Mouse (Mus musculus) midbrain, embryonic 14.5 days (tissue): Measurements from ENCODE around the gene Gm12166. TPM values are rescaled to one million over a fixed set of nuclear protein-coding genes. Genes with fewer than 3 reads are reported as not detected.

Experiments used
- ATAC-seq: fragments of 200-750 bp; cut with Nextera tagmentation; 2 replicates; pipeline ENCODE4 v1.8.0; 2017; ENCODE audit warnings: moderate number of reproducible peaks, moderate library complexity; ENCODE audit not compliant: low FRiP score, low TSS enrichment
- DNase-seq: peaks from one replicate; pipeline ENCODE4 v3.0.0-alpha.2; 2015
- H3K27ac ChIP-seq: fragments of 300-500 bp; sonication (generic); replicated peaks from 2 replicates; pipeline ENCODE4 v1.5.1; 2014; ENCODE audit warnings: mild to moderate bottlenecking, low read depth, low read length, moderate library complexity
- H3K27me3 ChIP-seq: fragments of 300-500 bp; sonication (generic); 2 replicates; pipeline ENCODE4 v1.6.1; 2014; ENCODE audit warnings: low read length, control low read depth, mixed read lengths; ENCODE audit not compliant: control insufficient read depth, insufficient read depth
- H3K36me3 ChIP-seq: fragments of 300-500 bp; sonication (generic); 2 replicates; pipeline ENCODE4 v1.6.1; 2014; ENCODE audit warnings: low read length, control low read depth; ENCODE audit not compliant: control insufficient read depth, insufficient read depth
- H3K4me1 ChIP-seq: fragments of 300-500 bp; sonication (generic); 2 replicates; pipeline ENCODE4 v1.6.1; 2014; ENCODE audit warnings: mild to moderate bottlenecking, antibody characterized with exemption, low read length, control low read depth; ENCODE audit not compliant: control insufficient read depth, insufficient read depth
- H3K4me2 ChIP-seq: fragments of 300-500 bp; sonication (generic); 2 replicates; pipeline ENCODE4 v1.6.1; 2014; ENCODE audit warnings: mild to moderate bottlenecking, low read length, moderate library complexity
- H3K4me3 ChIP-seq: fragments of 300-500 bp; sonication (generic); replicated peaks from 2 replicates; pipeline ENCODE4 v1.5.1; 2014; ENCODE audit warnings: low read depth, low read length
- H3K9ac ChIP-seq: fragments of 300-500 bp; sonication (generic); replicated peaks from 2 replicates; pipeline ENCODE4 v1.6.1; 2014; ENCODE audit warnings: mild to moderate bottlenecking, low read length, moderate library complexity
- H3K9me3 ChIP-seq: fragments of 300-500 bp; sonication (generic); 2 replicates; pipeline ENCODE4 v1.6.1; 2016; ENCODE audit warnings: low read length, control low read depth, mixed read lengths; ENCODE audit not compliant: control insufficient read depth
- WGBS: fragments of 180-500 bp; shearing (Covaris S2); extraction: QIAGEN DNeasy Blood & Tissue Kit; methylation state at CpG from one replicate; pipeline ENCODE4 v1.1.7; 2014; 5-methylcytosine and 5-hydroxymethylcytosine counted together
- polyA plus RNA-seq: library from polyadenylated mRNA; unstranded; fragments of >200 nt; fragmentation: Nextera tagmentation; extraction: Ambion mirVana; gene quantifications from 2 replicates; pipeline ENCODE4 v1.2.1, GENCODE M21; 2014

Gene Gm12166
- polyA plus RNA-seq, 1 experiment from 2014 or later: 6.0 TPM

- H3K27ac ChIP-seq: peak overlapping the region; percentile 26; the same call in 1 of the 2 replicates
- no peaks in the 10 kb centered on the region for H3K27me3 ChIP-seq
- no peak for ATAC-seq
- DNase-seq: peak; percentile 42
- no peak overlapping the region for H3K9ac ChIP-seq
- no peaks in the 10 kb centered on the region for H3K9me3 ChIP-seq
- H3K4me1 ChIP-seq: peaks cover 11% of the 10 kb centered on the region; the same call in 1 of the 2 replicates
- H3K36me3 ChIP-seq: peaks cover 17% of the 10 kb centered on the region; the same call in 1 of the 2 replicates
- H3K4me3 ChIP-seq: no peak overlapping the region
- H3K4me2 ChIP-seq: 0 out of 2 replicates have a peak overlapping the region, but pooled peaks have one; percentile 4
- WGBS: 22% methylated on average over 17 of the region's 17 CpGs
Measured at GRCm38 (mm10) chr11:46069408-46070003, 17.4 kb upstream of the Gm12166 start.

- no peak overlapping the region for H3K4me3 ChIP-seq
- no peak overlapping the region for H3K9ac ChIP-seq
- 39% methylated on average over 12 of the region's 12 CpGs for WGBS
- no peak overlapping the region for H3K4me2 ChIP-seq
- no peak for DNase-seq
- H3K36me3 ChIP-seq: peaks cover 17% of the 10 kb centered on the region; the same call in 1 of the 2 replicates
- peak overlapping the region; percentile 3; the same call in 1 of the 2 replicates for H3K27ac ChIP-seq
- no peaks in the 10 kb centered on the region for H3K27me3 ChIP-seq
- H3K4me1 ChIP-seq: peaks cover 11% of the 10 kb centered on the region; the same call in 1 of the 2 replicates
- ATAC-seq: no peak
- no peaks in the 10 kb centered on the region for H3K9me3 ChIP-seq
Measured at GRCm38 (mm10) chr11:46068756-46069407, 16.8 kb upstream of the Gm12166 start.

DNA sequence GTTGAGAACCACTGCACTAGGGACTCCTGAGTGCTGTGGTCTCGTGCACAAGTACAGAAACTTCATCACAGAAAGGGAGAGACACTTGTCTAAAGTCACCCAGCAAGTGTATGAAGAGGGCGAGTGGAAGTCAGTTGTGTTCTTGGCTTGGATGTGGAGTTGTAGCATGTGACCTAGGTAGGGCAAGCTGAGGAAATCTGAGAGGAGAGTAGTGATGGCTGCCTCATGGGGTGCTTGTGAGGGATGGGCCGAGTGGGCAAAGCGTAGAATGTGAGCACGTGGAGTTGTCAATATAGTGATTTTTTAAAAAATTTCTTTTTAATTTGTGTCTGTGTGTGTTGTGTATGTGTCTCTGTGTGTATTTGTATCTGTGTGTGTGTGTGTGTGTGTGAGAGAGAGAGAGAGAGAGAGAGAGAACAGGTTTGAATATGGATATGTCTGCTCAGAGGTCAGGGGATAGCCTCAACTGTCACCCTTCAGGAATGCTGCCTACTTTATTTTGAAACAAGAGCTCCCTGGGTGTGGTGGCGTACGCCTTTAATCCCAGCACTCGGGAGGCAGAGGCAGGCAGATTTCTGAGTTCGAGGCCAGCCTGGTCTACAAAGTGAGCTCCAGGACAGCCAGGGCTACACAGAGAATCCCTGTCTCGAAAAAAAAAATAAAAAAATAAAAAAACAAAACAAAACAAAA, 15.4 kb upstream of the Gm12166 start:
- Histone ChIP-seq H3K4me1 (peaks cover 11% of the 10 kb centered on the region; the same call in 1 of the 2 replicates), H3K27ac (no peak overlapping the region), H3K4me3 (no peak overlapping the region), H3K9me3 (no peaks in the 10 kb centered on the region), H3K36me3 (peaks cover 14% of the 10 kb centered on the region; the same call in 1 of the 2 replicates), H3K27me3 (no peaks in the 10 kb centered on the region), H3K9ac (no peak overlapping the region), H3K4me2 (no peak overlapping the region)
- no peak for ATAC-seq
- 92% methylated on average over 10 of the region's 10 CpGs for WGBS
- DNase-seq: no peak

DNA sequence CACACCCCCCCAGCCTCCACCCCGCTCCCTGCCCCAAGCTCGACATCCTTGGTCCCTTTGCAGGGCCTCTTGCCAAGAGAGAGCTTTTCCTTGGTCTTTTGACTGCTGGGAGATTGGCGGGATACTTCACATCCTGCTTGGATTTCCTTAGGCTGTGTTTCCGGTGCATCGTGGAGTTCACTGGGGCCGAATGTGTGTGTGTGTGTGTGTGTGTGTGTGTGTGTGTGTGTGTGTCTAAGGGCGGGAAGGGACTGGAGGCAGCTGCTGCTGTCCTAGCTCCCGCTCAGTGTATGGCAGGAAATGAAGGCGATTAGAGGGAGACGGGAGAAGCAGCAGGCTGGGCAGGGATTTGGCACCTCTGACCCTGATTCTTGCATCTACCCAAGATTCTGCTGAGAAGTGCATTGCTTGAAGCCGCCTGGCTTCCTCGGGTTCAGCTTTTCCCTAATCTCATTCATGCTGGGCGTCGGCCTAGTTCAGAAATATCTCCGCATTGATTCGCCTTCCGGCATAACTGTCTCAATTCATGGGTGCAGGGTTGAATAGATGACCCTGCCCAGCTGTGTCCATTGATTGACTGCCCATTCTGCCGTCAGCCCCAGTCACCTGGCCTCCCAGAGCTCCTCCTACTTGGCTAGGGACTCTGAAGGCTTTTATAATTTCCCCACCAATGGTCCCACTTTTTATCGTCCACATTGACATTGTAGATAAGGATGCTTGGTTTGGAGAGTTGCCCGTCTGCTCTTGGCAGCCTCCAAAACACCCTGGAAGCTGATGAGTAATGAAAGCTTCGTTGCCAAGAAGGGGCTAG, 13.3 kb upstream of the Gm12166 start:
- Histone ChIP-seq H3K36me3 (0 out of 2 replicates have a peak, but pooled peaks cover 13% of the 10 kb centered on the region), H3K4me3 (no peak overlapping the region), H3K27me3 (no peaks in the 10 kb centered on the region), H3K27ac (peak overlapping the region; percentile 37; the same call in 1 of the 2 replicates), H3K4me1 (peaks cover 11% of the 10 kb centered on the region; the same call in 1 of the 2 replicates), H3K9ac (no peak overlapping the region), H3K4me2 (no peak overlapping the region), H3K9me3 (no peaks in the 10 kb centered on the region)
- ATAC-seq: 0 out of 2 replicates have a peak, but pooled peaks have one; percentile 40
- DNase-seq: peak; percentile 51
- WGBS: 55% methylated on average over 21 of the region's 21 CpGs

GRCm38 (mm10) chr11:46064767-46065166, 12.6 kb upstream of the Gm12166 start:
- no peaks in the 10 kb centered on the region for H3K27me3 ChIP-seq
- peak overlapping the region; percentile 37; the same call in 1 of the 2 replicates for H3K27ac ChIP-seq
- no peak overlapping the region for H3K4me3 ChIP-seq
- 0 out of 2 replicates have a peak, but pooled peaks cover 13% of the 10 kb centered on the region for H3K36me3 ChIP-seq
- DNase-seq (no peak), ATAC-seq (no peak)
- H3K9ac ChIP-seq: no peak overlapping the region
- H3K4me2 ChIP-seq: no peak overlapping the region
- 72% methylated on average over 8 of the region's 8 CpGs for WGBS
- peaks cover 11% of the 10 kb centered on the region; the same call in 1 of the 2 replicates for H3K4me1 ChIP-seq
- no peaks in the 10 kb centered on the region for H3K9me3 ChIP-seq

DNA sequence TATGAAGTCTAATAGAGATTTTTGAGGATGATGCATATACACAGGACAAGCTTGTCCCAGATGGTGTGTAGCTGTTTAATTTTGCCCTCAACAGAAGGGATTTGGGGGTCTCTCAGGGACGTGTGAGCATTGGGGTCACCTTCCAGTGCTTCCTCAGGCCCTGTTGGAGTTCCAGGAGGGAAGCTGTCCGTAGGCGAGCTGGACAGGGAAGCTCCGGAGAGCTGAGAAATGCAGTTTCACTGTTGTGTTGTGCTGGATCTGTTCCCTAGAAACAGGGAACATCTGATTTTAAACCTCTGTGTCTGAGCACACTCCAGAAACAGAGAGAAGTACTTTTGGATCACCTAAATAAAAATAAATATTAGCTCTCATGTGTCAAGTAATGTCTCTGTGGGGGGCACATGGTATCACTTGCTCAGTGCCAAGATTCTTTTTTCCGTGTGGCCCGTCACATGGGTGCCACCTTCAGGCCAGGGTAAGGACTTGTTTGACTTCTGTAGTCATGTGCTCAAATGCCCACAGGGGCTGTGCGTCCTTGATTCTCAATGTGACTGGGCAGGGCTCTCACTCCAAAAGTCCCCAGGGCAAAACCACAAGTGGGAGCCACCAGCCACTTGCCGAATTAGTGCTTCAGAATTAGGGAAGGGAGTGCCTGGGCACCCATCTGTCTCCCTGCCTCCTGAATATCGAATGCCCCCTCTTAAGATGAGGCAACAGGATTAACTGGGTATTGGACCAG, 11.0 kb upstream of the Gm12166 start:
- Histone ChIP-seq H3K9ac (no peak overlapping the region), H3K4me3 (no peak overlapping the region), H3K4me2 (no peak overlapping the region), H3K27ac (no peak overlapping the region), H3K4me1 (peaks cover 8% of the 10 kb centered on the region; the same call in 1 of the 2 replicates), H3K36me3 (0 out of 2 replicates have a peak, but pooled peaks cover 9% of the 10 kb centered on the region), H3K27me3 (no peaks in the 10 kb centered on the region), H3K9me3 (no peaks in the 10 kb centered on the region)
- ATAC-seq (no peak), DNase-seq (no peak)
- 65% methylated on average over 9 of the region's 9 CpGs for WGBS

DNA sequence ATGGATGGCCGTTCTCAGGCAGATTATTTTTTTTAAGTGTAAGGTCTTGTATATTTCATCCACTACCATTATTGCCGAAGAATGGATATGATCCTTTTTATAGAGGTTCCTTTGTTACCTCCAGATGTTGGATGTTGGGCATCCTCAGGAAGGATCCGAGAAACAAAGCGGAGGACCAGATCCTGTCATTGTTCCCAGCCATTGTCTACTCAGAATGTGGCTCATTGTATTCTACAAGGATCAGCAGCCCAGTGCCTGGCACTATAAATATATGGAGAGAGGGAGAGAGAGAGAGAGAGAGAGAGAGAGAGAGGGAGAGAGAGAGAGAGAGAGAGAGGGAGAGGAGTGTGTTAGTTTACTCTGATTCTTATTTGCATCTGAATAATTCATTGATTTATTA, 10.4 kb upstream of the Gm12166 start:
- no peak overlapping the region for H3K27ac ChIP-seq
- WGBS: 55% methylated on average over 4 of the region's 4 CpGs

More for the DNA sequence above, 10.4 kb upstream of the Gm12166 start:
- ATAC-seq: no peak
- Histone ChIP-seq H3K4me1 (peaks cover 8% of the 10 kb centered on the region; the same call in 1 of the 2 replicates), H3K36me3 (0 out of 2 replicates have a peak, but pooled peaks cover 9% of the 10 kb centered on the region), H3K9me3 (no peaks in the 10 kb centered on the region), H3K4me3 (no peak overlapping the region), H3K4me2 (no peak overlapping the region), H3K27me3 (no peaks in the 10 kb centered on the region), H3K9ac (no peak overlapping the region)
- DNase-seq: no peak
